Mouse (Mus musculus): ENCODE measurements around the gene Zswim9.
"Not testable (repeated sequence)": the region's sequence is repeated elsewhere in the genome, so short reads cannot be mapped to it uniquely, and the experiment has no call there.

Gene Zswim9

GRCm38 (mm10) chr7:13278308-13278891 is at the start of gene Zswim9:
Zswim9 (minus strand) TSS chr7:13278721.
- in situ Hi-C loops (cut with MboI; ENCODE audit: low sequenced_read_pairs), result no loop called here

GRCm38 (mm10) chr7:13324316-13324715 is 45.8 kb upstream of the Zswim9 start, which contains the start of gene Pla2g4c:
Pla2g4c (plus strand) TSS chr7:13324655.
- in situ Hi-C loops (cut with MboI; ENCODE audit: low sequenced_read_pairs), result no loop called here

DNA sequence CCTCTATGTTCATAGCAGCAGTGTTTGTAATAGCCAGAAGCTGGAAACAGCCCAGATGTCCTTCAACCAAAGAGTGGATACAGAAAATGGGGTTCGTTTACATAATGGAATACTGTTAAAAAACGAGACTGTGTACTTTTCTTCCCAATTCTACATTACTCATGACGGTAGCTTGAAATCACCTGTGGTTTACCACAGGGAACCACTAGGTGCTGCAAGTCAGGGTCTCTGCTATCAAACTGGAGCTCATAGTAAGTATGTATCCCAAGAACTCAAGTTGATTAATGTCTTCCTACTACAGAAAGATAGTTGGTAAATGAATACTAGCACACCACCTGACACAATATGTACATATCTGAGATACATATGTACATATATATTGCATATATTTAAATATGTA is 42.9 kb upstream of the Zswim9 start:
- in situ Hi-C loops (cut with MboI; ENCODE audit: low sequenced_read_pairs), result no loop called here

GRCm38 (mm10) chr7:13314095-13314597 is 35.6 kb upstream of the Zswim9 start:
- in situ Hi-C loops (cut with MboI; ENCODE audit: low sequenced_read_pairs), result no loop called here

GRCm38 (mm10) chr7:13311401-13311800 is 32.9 kb upstream of the Zswim9 start:
- in situ Hi-C loops (cut with MboI; ENCODE audit: low sequenced_read_pairs), result no loop called here

GRCm38 (mm10) chr7:13310493-13311199 is 32.1 kb upstream of the Zswim9 start:
- in situ Hi-C loops (cut with MboI; ENCODE audit: low sequenced_read_pairs), result no loop called here

GRCm38 (mm10) chr7:13309407-13309806 is 30.9 kb upstream of the Zswim9 start:
- in situ Hi-C loops (cut with MboI; ENCODE audit: low sequenced_read_pairs), result no loop called here

DNA sequence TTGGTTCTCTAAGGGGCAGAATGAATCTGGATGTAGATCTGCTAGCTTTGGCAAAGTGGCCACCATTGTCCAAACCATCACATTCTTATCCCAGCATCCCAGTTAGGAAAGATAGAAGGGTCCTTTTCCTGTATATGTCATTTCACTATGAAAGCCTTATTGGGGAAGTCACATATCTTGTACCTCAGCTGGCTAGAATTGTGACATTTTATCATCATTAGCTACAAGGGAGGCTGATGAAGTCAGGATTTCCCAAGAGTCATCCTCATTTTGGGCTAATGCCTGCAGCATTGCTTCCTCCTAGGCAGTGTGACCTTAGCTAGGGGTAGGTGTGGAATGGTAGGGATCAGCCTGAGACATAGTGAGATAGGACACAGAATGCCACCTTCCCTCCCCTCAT is 24.9 kb upstream of the Zswim9 start:
- in situ Hi-C loops (cut with MboI; ENCODE audit: low sequenced_read_pairs), result no loop called here

GRCm38 (mm10) chr7:13302780-13303179 is 24.3 kb upstream of the Zswim9 start:
- in situ Hi-C loops (cut with MboI; ENCODE audit: low sequenced_read_pairs), result no loop called here

DNA sequence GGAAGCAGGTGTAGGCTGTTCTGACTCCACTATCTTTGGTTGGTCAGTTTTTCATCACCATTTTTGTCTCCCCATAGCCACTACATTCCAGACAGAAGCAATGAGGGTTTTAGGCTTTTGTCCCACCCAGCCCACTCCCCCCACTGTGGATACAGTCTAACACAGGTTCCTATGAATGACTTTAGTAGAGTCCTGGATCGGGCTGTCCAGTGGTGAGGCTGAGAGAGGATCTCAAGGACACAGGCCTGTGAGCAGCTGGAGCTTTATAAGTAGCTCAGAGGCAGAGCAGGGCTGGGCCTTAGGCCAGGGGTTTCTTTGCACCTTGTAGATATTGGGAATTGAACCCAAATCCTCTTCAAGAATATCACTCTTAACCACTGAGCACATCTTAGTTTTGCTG is 23.1 kb upstream of the Zswim9 start:
- in situ Hi-C loops (cut with MboI; ENCODE audit: low sequenced_read_pairs), result no loop called here

GRCm38 (mm10) chr7:13298821-13299220 is 20.3 kb upstream of the Zswim9 start:
- in situ Hi-C loops (cut with MboI; ENCODE audit: low sequenced_read_pairs), result no loop called here

DNA sequence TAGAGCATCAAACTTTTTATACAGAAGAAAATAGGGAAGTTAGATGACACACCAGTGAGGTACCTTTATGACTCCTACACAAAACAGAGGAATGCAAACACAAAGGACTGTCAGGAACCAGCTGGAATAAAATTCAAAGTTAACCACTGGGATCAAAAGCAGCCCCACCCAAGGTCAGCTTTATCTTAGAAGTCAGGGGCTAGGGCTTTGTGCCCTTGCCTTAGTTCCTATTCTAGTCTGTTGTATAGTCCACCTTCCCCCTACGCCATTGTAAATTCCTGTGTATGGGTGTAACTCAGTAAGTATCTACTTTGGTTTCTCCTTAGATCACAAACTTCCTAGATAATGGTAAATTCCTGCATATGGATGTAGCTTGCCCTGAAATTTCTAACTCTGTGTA is 19.1 kb upstream of the Zswim9 start:
- in situ Hi-C loops (cut with MboI; ENCODE audit: low sequenced_read_pairs), result no loop called here

DNA sequence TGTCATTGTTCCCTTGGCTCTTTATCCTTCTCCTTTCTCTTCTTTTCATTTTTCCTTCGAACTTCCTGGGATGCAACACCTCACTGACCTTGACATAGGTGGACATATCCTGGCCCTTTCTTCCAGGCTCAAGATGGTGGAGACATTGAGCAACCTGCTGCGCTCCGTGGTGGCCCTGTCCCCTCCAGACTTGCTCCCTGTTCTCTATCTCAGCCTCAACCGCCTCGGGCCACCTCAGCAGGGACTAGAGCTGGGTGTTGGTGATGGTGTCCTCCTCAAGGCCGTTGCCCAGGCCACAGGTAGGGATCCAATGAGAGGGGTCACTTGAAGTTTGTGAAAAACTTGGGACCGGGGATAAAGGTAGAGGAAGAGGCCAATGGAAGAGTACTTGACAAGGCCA is 16.7 kb upstream of the Zswim9 start:
- in situ Hi-C loops (cut with MboI; ENCODE audit: low sequenced_read_pairs), result no loop called here

- in situ Hi-C loops (cut with MboI; ENCODE audit: low sequenced_read_pairs), result no loop called here
Observed at GRCm38 (mm10) chr7:13293878-13294855, 15.6 kb upstream of the Zswim9 start.

DNA sequence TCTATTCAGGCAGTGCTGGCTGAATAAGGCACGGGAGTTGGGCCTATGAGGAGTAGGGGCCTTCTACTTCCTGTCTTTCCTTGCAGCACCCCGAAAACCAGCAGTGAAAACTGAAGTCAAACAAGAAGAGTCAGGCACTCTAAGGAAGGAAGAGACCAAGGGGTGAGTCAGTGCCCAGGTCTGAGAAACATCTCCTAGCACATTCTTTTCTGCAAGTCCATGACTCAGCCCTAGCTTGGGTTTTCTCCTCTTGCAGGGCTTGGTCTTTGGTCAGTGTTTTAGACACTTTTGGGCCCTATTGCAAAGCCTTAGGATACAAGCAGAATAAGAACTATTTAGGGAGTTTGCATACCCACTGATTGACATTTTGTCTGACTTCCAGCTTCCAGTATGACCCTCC is 12.8 kb upstream of the Zswim9 start:
- in situ Hi-C loops (cut with MboI; ENCODE audit: low sequenced_read_pairs), result no loop called here

DNA sequence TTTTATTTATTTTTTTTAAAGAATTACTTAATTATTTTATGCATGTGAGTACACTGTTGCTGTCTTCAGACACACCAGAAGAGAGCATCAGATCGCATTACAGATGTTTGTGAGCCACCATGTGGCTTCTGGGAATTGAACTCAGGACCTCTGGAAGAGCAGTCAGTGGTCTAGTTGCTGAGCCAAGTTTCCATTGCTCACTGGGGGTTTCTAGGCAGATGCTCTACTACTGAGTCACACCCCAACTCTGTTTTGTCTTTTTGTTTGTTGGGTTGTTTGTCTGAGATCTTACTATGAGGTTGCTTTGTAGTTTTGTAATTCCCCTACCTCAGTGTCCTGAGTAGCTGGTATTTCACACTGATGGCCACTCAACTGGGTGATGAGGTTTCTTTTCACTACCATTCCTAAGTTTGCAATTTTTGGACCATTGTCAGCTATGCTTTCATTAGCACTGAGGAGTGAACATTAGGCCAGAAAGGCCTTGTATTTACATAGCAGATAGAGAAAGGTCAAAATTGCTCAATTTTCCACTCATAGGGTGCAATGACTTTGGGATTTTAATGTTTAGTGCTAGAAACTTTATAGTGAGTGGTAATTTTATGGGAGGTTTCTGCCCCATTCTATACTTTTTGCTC is 11.6 kb upstream of the Zswim9 start:
- in situ Hi-C loops (cut with MboI; ENCODE audit: low sequenced_read_pairs), result no loop called here

DNA sequence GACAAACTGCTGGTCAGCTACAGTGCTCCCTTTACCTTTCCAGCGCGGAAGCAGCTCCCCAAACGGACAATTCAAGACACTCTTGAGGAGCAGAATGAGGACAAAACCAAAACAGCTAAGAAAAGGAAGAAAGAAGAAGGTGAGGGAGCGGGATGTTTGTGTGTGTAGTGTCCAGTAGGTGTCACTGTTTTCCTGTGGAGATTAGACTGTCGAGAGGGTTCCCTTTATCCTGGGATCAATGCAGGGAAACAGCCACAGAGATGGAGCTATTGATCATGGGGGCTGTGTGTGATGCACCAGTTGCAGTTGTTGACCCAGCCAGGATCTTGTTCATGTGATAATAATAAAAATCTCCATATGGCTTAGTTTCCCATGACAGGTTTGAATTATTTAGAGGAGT is 10.1 kb upstream of the Zswim9 start:
- in situ Hi-C loops (cut with MboI; ENCODE audit: low sequenced_read_pairs), result no loop called here

- in situ Hi-C loops (cut with MboI; ENCODE audit: low sequenced_read_pairs), result not testable (repeated sequence)
Observed at GRCm38 (mm10) chr7:13278957-13279356, 436 bp upstream of the Zswim9 start.

DNA sequence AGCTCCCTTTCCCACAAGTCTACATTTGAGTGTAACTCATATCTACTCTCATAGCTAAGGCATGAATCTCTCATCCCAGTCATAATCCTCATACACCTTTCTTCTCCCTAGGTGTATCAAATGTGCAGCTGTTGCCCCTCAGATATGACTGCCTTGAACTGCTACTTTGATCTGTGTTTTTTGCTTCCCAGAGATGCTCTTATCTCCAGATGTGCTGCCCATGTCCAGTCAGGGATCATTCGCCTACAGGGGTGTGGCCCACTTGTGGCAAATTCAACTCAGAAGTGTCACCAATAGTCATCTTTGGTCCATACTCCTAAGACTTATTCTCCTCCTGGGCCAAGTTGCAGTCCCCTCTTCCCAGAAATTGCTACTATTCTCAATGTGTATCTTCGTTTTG is 688 bp downstream of the Zswim9 start:
- in situ Hi-C loops (cut with MboI; ENCODE audit: low sequenced_read_pairs), result no loop called here

DNA sequence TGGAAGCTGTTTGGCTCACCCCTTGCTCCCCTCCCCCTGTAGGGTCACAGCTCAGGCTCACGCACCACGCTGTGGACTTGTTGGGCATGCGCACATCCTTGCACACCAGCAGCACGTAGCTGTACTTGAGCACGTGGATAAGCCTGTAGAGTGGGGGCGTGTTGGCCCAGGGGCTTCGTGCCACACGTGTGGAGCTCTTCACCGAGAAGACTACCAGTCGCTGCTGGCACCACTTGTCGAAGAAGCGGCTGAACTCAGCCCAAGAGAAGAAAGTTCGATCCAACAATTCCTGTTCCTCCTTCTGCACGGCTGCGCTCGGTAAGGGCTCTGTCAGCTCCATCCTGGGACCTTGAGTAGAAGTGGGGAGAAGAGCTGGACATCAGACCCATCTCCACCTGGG is 1.4 kb downstream of the Zswim9 start, which contains the start of gene Lig1:
Gene Lig1, plus strand, starts transcription at position 203 of the 400 bp plus-strand sequence.
- in situ Hi-C loops (cut with MboI; ENCODE audit: low sequenced_read_pairs), result no loop called here

GRCm38 (mm10) chr7:13271704-13272103 is 6.8 kb downstream of the Zswim9 start:
- in situ Hi-C loops (cut with MboI; ENCODE audit: low sequenced_read_pairs), result no loop called here
